Mouse (Mus musculus) heart, postnatal 14 days (tissue): ENCODE measurements around the gene Top2b. TPM values are rescaled to one million over a fixed set of nuclear protein-coding genes. Genes with fewer than 3 reads are reported as not detected.

ENCODE experiments used
- DNase-seq, 2 experiments: peaks; one replicate each; pipeline ENCODE4 v3.0.0; 2021 to 2022
- intact Hi-C: fragments of 180-260 bp; cut with DNase I; formaldehyde crosslinking; loops from one replicate; pipeline ENCODE4 v1.15.1; 2025
- total RNA-seq, 2 experiments: library from RNA; stranded (reverse); gene quantifications; 2 replicates each; pipeline ENCODE4 v1.2.3; 2021

Top2b gene
- total RNA-seq, 2 experiments from 2014 or later, result 75.5 to 80.6 TPM

DNA sequence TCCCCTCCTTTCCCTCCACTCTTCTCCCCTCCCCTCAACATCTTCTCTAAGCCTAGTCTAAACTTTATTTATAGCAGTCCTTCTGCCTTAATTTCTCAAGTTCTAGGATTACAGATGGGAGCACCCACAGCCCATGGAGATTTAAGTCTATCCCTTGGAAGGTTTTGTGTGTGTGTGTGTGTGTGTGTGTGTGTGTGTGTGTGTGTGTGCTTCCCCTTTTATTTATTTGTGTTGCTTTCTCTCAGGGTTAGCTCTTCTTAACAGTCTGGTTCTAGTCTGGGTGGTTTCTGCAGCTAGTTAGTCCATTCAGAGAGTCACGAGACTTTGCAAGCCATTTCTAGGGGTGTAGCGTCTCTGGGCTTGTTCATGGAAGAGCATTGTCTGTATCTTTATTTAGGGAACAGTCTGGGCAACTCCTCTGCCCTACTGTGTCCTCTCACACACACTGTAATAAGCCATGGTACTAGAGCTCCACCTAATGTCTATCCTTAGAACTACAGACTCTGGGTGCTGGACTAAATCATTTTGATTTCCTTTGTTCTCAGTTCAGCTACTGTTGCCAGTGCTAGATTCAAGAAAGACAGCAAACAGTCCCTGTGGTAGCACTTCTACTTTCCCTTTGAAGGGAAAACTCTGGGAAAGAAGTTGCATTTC, 15.1 kb downstream of the Top2b start:
- intact Hi-C loops, result no loop called here
- peak; percentile 20 to 67 for DNase-seq

DNA sequence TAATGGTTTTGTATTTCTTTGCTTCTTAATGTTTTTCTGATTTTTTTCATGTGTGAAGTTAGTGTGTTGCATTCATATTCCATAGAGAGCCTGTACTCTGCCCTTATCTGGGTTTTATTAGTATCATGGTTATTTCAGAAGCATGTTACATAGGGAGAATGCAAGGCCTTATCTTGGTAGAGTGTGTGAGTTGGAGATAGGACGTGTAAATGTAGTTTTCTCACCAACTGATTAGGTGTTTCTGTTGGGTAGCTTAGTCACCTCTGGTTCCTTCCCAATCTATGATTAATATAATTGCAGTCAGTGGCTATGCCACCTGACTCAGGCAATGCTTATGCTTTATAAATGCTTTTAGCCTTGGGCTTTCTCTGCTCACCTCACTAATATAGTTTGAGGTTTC, 19.8 kb downstream of the Top2b start:
- intact Hi-C loops, result no loop called here
- DNase-seq, result no peak

DNA sequence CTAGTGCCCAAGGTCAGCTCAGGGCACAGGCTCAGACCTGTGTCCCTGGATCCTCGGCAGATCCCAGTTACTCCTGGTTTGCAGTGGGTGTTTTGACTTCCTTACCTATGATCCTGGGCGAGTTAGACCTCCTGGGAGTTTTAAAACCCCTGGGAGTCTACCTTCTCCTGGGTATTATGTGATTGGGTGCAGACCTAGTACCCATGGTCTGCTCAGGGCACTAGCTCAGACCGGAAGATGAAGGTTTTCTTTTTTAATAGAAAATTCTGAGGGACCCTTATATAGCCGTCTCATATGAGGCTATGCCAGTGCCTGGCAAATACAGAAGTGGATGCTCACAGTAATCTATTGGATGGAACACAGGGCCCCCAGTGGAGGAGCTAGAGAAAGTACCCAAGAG, 40.2 kb downstream of the Top2b start:
- intact Hi-C loops, result no loop called here
- DNase-seq, result no peak

DNA sequence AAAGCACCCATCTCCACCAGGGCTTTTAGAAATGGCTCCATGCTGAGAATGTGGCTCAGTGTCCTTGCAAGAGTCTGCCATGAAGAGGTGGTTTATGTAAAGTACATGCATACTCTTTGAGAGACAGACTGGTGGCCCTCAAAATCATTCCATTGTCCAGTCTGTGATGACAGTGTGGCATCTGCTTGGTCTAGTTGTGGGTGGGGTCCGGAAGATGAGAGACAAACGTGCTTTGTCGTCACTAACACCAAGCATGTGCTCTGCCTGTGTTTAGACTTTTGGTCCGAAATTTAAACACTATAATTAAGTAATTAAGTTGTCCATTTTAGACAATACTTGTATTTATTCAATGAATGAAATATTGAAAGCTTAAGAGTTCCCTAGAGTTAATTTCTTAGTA, 49.2 kb downstream of the Top2b start:
- intact Hi-C loops, result no loop called here
- no peak for DNase-seq

DNA sequence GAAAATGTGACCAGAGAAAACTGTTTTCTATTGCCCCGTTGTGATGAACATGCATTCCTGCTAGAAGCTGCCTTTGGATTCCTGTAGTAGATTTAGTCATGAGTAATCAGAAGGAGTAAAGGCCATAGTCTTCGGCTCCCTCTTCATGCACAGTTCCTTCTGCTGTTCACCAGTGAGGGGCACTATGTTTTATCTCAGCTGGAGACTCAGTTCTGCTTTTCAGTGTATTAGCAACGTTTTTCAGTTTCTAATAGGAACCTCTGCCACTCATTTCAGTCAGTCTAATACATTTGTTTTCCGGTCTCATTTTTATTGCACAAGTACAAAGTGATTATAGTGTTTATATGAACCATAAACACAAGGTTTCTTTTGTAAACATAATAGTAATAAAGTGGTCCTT, 62.6 kb downstream of the Top2b start:
- DNase-seq, result no peak
- intact Hi-C loops, result no loop called here

DNA sequence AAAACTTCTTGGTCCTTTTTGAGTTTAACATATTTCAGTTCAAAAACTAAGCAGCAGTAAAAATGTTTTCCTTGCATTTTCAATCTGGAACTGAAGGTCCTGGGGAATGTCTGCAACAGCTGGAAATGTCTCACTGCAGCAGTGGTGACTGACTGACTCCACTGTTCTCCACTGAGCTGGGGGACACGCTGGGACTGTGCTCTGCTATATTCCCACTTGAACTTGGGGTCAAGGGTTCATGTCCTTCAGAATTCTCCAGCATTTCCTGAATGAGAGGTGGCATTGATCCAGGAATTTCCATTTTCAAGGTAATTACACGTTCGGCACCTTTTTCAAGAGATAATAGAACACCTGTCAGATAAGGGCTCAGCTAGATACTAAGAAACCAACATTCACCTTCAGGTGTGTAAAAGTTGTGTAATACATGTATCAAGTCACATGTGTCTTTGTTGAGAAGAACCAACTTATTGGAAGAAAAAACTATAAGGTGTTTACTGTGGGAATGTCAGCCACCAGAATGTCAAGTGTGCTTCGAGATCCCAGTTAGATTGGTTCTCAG, 67.0 kb downstream of the Top2b start:
- DNase-seq, result no peak
- intact Hi-C loops, result loop anchor here (10.0 kb wide), 2 partner anchors 303 to 653 kb away; no protein-coding TSS in a partner anchor

DNA sequence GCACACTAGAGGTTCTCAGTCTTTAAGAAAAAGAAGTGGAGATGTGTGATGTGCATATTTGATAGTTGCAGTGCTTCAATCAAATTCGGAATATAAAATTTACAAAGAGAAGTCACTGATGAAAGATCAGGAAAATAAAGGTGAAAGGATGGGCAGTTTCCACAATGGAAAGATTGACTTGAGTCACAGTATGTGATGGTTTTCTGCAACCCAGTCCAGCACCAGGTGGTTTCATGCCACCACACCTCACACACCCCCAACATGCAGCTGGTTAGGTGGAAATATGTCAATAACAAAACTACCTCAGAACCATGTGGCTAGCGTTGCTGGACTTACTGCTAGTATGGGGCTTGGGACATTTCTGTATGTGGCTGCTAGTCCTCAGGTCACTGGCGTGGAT, 67.6 kb downstream of the Top2b start:
- intact Hi-C loops, result loop anchor here (10.0 kb wide), 2 partner anchors 302 to 652 kb away; no protein-coding TSS in a partner anchor
- no peak for DNase-seq

DNA sequence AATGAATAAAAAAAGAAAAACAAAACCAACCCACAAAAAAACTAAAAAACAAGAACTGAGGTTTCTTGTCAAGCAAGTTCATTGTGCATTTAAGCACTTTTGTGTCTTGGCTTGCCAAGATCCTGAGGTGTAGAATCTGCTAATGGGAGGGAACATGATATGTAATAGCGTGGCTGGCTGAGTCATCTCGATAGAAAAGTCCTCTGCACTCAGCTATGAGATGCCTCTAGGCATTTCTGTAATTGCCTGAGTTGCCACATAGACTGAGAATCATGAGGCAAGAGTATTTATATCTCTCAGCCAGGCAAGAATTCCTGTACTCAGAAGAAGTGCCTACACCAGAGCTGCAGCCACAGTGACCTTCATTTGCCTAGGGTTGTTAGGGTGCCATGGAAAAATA, 68.2 kb downstream of the Top2b start:
- intact Hi-C loops, result loop anchor here (10.0 kb wide), 2 partner anchors 302 to 652 kb away; no protein-coding TSS in a partner anchor
- no peak for DNase-seq

DNA sequence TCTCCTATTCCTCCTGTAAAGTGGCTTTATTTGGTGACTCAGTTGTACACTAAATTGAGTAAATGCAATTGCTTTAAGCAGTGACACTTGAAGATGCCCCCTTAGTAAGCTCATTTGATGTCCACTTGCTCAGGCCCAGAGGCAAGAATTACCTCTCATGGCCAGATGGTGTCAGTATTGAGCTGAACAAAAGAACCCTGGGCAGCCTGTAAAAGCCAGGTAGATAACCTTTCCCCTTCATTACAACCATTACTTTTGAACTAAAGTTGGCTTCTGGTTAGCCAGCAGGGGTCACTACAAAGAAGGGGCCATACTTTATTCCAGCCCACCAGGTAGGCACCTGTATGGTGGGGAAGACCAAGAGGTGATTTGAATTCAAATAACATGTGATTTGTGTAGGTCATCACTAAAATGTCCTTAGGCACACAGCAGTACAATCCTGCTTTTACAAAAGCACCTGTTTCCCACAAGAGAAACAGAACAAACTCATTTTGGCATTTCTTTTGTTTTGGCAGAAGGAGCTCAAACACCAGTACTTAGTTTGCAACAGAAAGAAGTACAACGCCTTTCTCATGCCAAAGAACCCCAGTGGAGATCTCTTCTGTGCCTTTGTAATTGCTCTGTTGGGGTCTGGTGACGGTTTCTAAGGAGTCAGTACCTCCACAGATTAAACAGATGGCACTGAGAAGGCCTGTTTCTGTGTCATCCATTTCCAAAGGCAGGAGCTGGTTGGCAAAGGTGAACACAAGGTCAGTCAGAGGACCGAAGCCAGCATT, 69.6 kb downstream of the Top2b start:
- intact Hi-C loops, result loop anchor here (2.0 to 10.0 kb wide), 4 partner anchors 140 to 968 kb away; no protein-coding TSS in a partner anchor
- DNase-seq, result peak; percentile 59 to 76

DNA sequence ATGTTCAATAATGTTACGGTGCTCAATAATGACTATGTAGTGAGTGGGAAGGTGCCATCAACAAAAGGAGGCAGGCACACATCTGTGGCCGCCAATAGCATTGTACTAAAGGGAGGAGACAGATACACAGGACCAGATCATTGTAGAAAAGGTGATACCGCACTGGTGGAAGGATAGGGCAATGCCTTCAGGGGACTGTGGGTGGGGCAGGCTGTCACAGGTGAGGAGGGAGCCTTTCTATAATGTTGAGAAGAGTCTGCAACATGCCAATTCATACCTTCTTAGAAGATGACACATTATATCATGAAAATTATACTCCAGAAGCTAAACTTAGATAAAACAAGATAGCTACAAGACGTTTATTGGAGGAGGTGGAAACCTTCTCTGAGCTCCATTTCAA, 72.4 kb downstream of the Top2b start:
- intact Hi-C loops, result loop anchor here (10.0 kb wide), 2 partner anchors 297 to 647 kb away; no protein-coding TSS in a partner anchor
- no peak for DNase-seq

DNA sequence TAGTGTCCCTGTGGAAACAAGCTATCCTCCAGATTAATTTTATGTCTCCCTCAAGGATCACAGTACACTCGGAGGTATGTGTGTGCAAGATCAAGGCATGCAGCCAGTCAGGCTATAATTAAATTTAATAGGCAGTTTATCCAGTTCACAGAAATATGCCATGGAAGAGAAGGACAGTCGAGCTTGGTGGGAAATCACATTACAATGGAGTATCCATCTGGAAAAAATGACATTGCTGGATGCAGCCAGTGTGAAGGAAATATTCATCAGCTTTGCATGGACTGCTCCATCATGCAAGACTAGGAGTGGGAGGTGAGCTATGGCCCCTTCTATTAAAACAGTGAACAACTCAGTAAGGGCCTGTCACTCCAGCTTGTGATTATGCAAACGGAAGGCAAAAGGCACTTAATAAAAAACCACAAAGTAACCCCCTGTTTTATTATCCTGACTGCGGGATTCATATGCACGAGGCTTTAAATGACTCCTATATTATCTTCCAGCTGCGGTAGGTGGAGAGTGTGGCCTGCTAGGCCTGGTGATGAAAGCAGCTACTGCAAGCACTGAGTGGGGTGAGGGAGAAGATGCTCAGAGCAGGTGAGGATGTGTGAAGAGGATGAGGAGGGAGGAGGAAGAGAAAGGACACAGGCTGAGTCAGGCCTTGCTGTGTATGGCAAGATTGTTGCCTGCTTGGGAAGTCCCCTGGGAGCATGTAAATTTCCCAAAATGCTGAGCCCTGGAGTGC, 74.6 kb downstream of the Top2b start:
- intact Hi-C loops, result loop anchor here (10.0 kb wide), 2 partner anchors 295 to 645 kb away; no protein-coding TSS in a partner anchor
- DNase-seq, result no peak

DNA sequence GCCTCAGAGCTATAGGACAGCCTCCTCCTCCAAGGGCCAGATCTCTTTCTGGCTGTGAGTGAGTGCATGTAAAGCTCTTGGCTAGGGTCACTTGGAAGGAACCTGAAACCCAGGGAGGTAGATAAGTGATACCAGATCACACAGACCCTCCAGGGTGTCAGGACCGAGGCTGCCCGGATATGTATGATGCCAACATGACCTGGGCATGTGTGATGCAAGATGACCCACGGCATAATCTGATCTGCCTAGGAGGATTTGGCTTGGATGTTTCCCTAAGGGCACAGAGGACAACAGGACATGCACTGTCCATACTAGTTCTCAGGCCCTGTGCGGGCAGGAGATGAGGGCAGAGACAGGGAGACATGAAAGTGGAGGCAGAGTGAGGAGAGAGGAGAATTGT, 79.9 kb downstream of the Top2b start:
- no peak for DNase-seq
- intact Hi-C loops, result no loop called here

DNA sequence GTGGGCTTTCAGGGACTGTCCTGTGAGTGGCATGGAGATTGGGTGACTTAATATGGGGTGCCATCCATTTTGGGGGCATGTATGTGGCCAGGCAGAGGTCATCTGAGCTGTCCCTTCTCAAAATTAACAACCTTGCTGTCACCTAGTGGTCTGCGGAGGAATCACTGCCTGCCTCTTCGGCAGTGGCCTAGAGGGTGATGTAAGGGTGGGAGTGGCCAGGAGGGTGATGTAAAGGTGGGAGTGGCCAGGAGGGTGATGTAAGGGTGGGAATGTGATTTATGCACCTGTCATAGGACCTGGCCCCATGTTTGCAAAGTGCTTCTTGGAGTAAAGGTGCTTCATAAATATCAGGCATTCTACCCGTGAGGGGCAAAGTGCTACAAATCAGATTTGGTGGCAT, 82.6 kb downstream of the Top2b start:
- intact Hi-C loops, result no loop called here
- DNase-seq, result no peak

DNA sequence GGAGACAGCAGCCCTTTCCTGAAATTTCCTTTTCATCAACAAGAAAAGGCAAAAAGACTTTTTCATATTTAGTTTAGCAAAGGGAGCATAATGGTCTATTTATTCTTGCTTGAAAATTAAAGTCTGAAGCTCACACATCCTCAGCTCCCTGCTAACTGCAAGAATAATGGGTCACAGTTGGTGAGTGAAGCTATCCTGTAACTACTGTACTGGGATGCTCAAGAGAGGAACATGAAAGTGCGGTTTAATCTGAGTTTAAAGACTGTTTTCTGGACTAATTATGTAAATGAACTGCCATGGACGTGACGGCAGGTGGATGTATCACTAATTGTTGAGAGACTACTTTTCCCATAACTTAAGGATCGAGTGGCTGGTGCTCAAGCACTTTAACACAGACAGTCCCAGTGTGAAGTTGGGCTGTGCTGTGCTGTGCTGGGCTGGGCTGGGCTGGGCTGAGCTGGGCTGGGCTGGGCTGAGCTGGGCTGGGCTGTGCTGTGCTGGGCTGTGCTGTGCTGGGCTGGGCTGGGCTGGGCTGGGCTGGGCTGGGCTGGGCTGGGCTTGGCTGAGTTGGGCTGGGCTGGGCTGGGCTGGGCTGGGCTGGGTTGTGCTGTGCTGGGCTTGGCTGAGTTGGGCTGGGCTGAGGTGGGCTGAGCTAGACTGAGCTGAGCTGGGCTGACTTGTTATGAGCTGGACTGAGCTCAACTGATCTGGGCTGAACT, 83.4 kb downstream of the Top2b start:
- intact Hi-C loops, result no loop called here
- no peak for DNase-seq

DNA sequence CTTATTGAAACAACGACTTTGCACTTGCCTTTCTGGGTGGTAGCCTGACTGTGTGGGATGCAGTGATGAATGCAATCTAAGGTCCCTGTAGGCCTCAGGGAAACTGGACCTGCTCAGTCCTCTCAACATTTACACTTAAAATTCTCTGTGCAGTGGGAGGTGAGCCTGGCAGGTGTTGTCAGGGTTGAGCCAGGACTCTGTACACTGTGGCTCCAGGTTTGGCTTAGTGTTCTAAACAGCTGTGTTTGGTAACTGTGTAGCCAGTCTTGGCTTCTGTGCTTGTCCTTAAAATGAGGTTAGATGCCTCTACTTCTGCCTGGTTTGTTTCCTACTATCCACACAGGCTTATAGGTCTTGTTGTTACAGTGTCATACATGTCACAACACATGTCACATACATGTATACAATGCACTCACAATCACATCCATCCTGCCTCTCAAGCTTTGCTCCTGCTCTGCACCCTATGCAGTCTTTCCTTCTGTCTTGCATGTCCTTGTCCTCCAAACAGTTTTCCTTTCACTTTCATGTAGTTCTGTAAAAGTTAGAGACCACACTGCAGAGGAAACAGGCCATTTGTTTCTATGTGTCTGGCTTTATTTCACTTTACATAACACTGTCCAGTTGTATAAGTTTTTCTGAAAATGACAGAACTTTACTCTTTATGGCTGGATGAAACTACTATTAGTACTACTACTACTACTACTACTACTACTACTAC, 113.8 kb downstream of the Top2b start:
- intact Hi-C loops, result no loop called here
- peak in 1 of 2 experiments; percentile 21 for DNase-seq

DNA sequence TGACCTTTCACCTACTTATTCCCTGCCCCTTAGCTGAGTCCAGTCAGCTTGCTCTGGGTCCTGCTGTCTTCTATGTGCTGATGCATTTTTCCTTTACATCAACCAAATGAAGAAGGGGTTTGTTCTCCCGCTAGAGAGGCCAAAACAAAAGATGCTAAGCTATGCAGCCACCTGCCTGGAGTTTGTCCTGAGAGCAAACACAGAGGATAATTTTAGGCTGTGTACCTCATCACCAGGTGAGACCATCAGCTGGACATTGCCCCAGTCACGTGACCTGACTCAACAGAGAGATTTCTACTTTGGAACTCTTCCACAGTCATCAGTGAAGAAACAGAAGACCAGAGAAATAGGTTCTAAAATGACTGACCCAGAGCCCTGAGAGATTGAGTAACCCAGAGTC, 114.5 kb downstream of the Top2b start:
- intact Hi-C loops, result no loop called here
- DNase-seq, result no peak

DNA sequence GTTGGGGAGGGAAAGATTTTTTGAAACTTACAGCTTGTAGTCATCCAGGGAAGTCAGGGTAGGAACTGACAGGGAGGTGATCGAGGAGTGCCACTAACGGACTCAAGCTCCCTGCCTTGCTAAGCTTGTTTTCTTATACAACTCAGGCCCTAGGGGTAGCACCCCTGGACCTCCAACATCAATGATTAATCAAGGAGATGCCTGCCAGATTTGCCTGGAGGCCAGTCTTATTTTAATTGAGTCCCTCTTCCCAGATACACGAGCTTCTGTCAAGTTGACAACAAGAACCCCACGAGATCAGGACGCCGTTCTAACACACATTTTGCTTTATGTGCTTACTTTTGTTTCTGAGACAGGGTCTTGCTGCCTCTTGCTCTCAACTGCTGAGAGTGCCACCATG, 115.6 kb downstream of the Top2b start:
- intact Hi-C loops, result no loop called here
- no peak for DNase-seq

DNA sequence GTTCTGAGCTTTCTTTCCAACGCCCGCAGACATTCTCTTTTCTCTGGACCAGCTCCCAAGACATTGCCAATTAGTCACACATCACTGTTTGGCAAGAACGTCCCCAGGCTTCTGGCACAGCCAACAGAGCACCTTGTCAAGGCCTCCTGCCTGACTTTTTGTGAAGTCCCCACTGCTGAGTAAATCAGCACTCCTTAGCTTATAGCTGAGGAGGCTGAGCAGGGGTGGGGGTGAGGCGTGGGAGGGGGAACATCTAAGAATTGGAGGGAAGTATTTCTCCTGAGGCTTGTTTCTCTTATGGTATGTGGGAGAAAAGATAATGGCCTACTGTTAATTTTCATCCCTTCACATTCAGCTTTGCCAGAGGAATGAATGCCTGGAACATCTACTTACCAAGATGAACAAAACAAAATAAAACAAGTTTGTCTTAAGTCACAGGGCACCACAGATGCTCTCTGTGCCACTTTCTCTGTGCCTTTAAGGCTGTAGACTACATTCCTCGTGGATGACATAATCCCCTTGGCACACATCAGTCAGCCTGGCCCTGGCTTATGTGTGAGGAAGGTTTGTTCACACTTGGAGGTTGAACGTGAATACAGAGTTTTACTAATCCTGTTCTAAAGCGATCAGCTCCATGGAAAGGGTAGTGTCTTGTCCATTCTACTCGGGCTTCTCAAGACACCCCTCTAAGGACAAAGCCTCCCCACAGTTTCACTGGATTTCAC, 118.8 kb downstream of the Top2b start:
- intact Hi-C loops, result no loop called here
- DNase-seq, result peak in 1 of 2 experiments; percentile 28
